Mouse (Mus musculus) liver, embryonic 14.5 days (tissue): ENCODE data around the gene Fopnl. TPM values are rescaled to one million over a fixed set of nuclear protein-coding genes. Genes with fewer than 3 reads are reported as not detected.
A peak's percentile ranks its signal among the peaks of the same experiment; 100 is the strongest.

ENCODE experiments used
- ATAC-seq: fragments of 200-750 bp; cut with Nextera tagmentation; 2 replicates; pipeline ENCODE4 v1.8.0; 2017; ENCODE audit warnings: moderate number of reproducible peaks, mild to moderate bottlenecking, moderate library complexity; ENCODE audit not compliant: insufficient read depth
- DNase-seq, 3 experiments: peaks; one replicate each; pipeline ENCODE4 v3.0.0-alpha.2; 2012 to 2013; ENCODE audit warnings: low read depth in 3 of 3, low spot score in 3 of 3
- H3K27ac ChIP-seq: fragments of 300-500 bp; sonication (generic); 2 replicates; pipeline ENCODE4 v1.5.1; 2014; ENCODE audit warnings: moderate library complexity, mild to moderate bottlenecking, control low read depth, inconsistent platforms
- H3K27me3 ChIP-seq: fragments of 300-500 bp; sonication (generic); 2 replicates; pipeline ENCODE4 v1.6.1; 2014; ENCODE audit warnings: mild to moderate bottlenecking, low read length, moderate library complexity; ENCODE audit not compliant: control insufficient read depth, insufficient read depth
- H3K36me3 ChIP-seq: fragments of 300-500 bp; sonication (generic); replicated peaks from 2 replicates; pipeline ENCODE4 v1.6.1; 2014; ENCODE audit warnings: low read depth; ENCODE audit not compliant: control insufficient read depth, insufficient read depth
- H3K4me1 ChIP-seq, 2 experiments: fragments of 200-500 bp in 1 of 2; fragments of 300-500 bp in 1 of 2; sonication (generic) in 1 of 2; replicated peaks; 2 replicates each; pipeline ENCODE4 v1.6.1; 2012 to 2014; ENCODE audit warnings: antibody characterized with exemption in 1 of 2, inconsistent platforms in 1 of 2, low read length in 1 of 2; ENCODE audit not compliant: control insufficient read depth in 2 of 2, insufficient read depth in 2 of 2
- H3K4me2 ChIP-seq: fragments of 300-500 bp; sonication (generic); 2 replicates; pipeline ENCODE4 v1.6.1; 2014; ENCODE audit warnings: low read depth, mild to moderate bottlenecking, control low read depth, moderate library complexity
- H3K4me3 ChIP-seq, 2 experiments: fragments of 200-500 bp in 1 of 2; fragments of 300-500 bp in 1 of 2; sonication (generic) in 1 of 2; 2 replicates each; pipeline ENCODE4 v1.5.1; 2012 to 2014; ENCODE audit warnings: low read depth in 2 of 2, low read length in 2 of 2, mild to moderate bottlenecking in 2 of 2, control low read depth in 1 of 2, inconsistent platforms in 1 of 2, moderate library complexity in 1 of 2; ENCODE audit not compliant: insufficient read depth in 1 of 2
- H3K9ac ChIP-seq: fragments of 300-500 bp; sonication (generic); replicated peaks from 2 replicates; pipeline ENCODE4 v1.6.1; 2014; ENCODE audit warnings: mild to moderate bottlenecking, control low read depth, moderate library complexity
- H3K9me3 ChIP-seq: fragments of 300-500 bp; sonication (generic); 2 replicates; pipeline ENCODE4 v1.6.1; 2016; ENCODE audit warnings: low read length, mixed read lengths; ENCODE audit not compliant: control insufficient read depth
- CTCF ChIP-seq: IDR thresholded peaks from 2 replicates; pipeline ENCODE4 v1.5.1; 2016; ENCODE audit warnings: antibody characterized with exemption, low read depth, control low read depth
- EP300 ChIP-seq: IDR thresholded peaks from 2 replicates; pipeline ENCODE4 v1.6.1; 2016; ENCODE audit warnings: antibody characterized with exemption, low read depth
- WGBS: fragments of 180-500 bp; shearing (Covaris S2); extraction: QIAGEN DNeasy Blood & Tissue Kit; methylation state at CpG from one replicate; pipeline ENCODE4 v1.1.7; 2014; ENCODE audit not compliant: insufficient replicate concordance; 5-methylcytosine and 5-hydroxymethylcytosine counted together
- polyA plus RNA-seq, 2 experiments: library from polyadenylated mRNA; depleted of rRNA in 1 of 2; stranded (reverse) in 1 of 2; unstranded in 1 of 2; fragments of >200 nt; fragmentation: Nextera tagmentation in 1 of 2; extraction: Ambion mirVana in 1 of 2; gene quantifications; 2 replicates each; pipeline versions ENCODE4 v1.2.1 to v1.2.3; 2012 to 2014

The Fopnl gene
- polyA plus RNA-seq, 2 experiments, result 23.7 to 66.6 TPM

- no peaks in the 10 kb centered on the region for H3K9me3 ChIP-seq
- no peak overlapping the region for H3K4me3 ChIP-seq
- no peak overlapping the region for H3K27ac ChIP-seq
- DNase-seq (no peak), ATAC-seq (no peak)
- no peaks in the 10 kb centered on the region for H3K36me3 ChIP-seq
- TF ChIP-seq CTCF, result no peak
- TF ChIP-seq EP300, result no peak
- no peaks in the 10 kb centered on the region for H3K27me3 ChIP-seq
- H3K4me1 ChIP-seq, result peaks cover 8 to 11% of the 10 kb centered on the region in 2 experiments
- no peak overlapping the region for H3K9ac ChIP-seq
- WGBS, result 33% methylated on average over 1 of the region's 1 CpGs
- H3K4me2 ChIP-seq, result no peak overlapping the region
Observed at GRCm38 (mm10) chr16:14320494-14320893, 3.3 kb upstream of the Fopnl start.

DNA sequence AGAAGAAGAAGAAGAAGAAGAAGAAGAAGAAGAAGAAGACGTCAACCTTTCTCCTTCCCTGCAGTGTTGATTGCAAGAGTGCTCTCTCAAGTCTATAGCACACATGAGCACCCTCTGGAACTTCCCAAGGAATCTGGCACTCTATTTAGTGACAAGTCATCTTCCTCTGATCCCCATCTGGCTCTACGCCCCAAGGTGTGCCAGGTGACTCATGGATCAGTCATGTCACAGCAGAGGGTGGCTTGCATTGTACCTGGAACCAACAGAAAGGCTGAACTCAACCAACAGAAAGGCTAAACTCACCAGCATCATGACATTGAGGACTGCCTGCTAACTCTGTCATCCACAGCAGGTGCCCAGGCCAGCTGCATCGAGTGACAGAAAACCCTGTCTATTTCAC lies 2.5 kb upstream of the Fopnl start:
- Histone ChIP-seq H3K27ac (no peak overlapping the region), H3K36me3 (no peaks in the 10 kb centered on the region), H3K4me1 (peaks cover 8 to 11% of the 10 kb centered on the region in 2 experiments), H3K27me3 (no peaks in the 10 kb centered on the region), H3K4me2 (no peak overlapping the region), H3K9ac (no peak overlapping the region), H3K4me3 (no peak overlapping the region), H3K9me3 (no peaks in the 10 kb centered on the region)
- ATAC-seq (no peak), DNase-seq (no peak)
- 53% methylated on average over 3 of the region's 3 CpGs for WGBS
- TF ChIP-seq CTCF (no peak), EP300 (no peak)

GRCm38 (mm10) chr16:14312914-14313313 lies 4.3 kb downstream of the Fopnl start:
- H3K27me3 ChIP-seq, result no peaks in the 10 kb centered on the region
- H3K27ac ChIP-seq, result no peak overlapping the region
- ATAC-seq (no peak), DNase-seq (no peak)
- no peaks in the 10 kb centered on the region for H3K9me3 ChIP-seq
- WGBS, result 84% methylated on average over 7 of the region's 7 CpGs
- TF ChIP-seq CTCF (no peak), EP300 (no peak)
- H3K4me1 ChIP-seq, result peaks cover 36 to 37% of the 10 kb centered on the region in 2 experiments
- H3K9ac ChIP-seq, result no peak overlapping the region
- H3K4me3 ChIP-seq, result no peak overlapping the region
- no peak overlapping the region for H3K4me2 ChIP-seq
- H3K36me3 ChIP-seq, result peaks cover 17% of the 10 kb centered on the region

DNA sequence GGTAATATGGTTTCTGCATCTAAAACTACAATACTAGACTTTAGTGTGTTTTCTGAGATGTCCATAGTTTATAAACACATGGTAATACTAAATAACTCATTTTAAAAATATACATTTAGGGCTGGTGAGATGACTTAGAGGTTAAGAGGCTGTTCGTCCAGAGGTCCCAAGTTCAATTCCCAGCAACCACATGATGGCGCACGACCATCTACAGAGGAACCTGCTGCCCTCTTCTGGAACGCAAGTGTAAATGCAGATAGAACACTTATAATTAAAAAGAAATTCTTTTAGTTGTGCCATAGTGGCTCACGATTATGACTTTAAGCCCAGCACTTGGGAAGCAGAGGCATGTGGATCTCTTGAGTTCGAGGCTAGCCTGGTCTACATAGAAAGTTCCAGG lies 5.8 kb downstream of the Fopnl start:
- H3K4me1 ChIP-seq, result peaks cover 44 to 49% of the 10 kb centered on the region in 2 experiments
- no peak overlapping the region for H3K27ac ChIP-seq
- H3K36me3 ChIP-seq, result peaks cover 17% of the 10 kb centered on the region
- no peak overlapping the region for H3K4me2 ChIP-seq
- H3K9me3 ChIP-seq, result no peaks in the 10 kb centered on the region
- H3K9ac ChIP-seq, result no peak overlapping the region
- H3K4me3 ChIP-seq, result no peak overlapping the region
- WGBS, result 29% methylated on average over 6 of the region's 6 CpGs
- TF ChIP-seq CTCF (peak; percentile 93), EP300 (no peak)
- DNase-seq (peak in 1 of 3 experiments; percentile 47), ATAC-seq (no peak)
- no peaks in the 10 kb centered on the region for H3K27me3 ChIP-seq

DNA sequence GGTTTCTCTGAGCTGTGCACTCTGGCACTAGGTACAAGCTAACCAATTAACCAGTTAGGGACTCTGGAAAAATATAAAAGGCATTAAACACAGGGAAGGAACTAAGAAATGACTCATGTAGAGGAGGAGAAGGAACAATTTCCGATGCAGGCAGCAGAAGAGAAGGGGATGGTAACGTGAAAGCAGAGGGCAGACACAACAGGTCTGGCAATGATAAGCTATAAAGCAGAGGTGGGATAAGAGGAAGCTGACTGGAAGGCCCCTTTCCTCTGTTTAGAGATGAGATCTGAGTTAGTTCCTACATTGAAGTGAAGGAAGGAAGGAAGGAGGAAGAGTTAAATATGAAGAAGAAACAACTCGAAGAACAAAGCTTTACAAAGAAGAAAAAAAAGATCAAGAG lies 7.4 kb downstream of the Fopnl start:
- ATAC-seq, result peak; percentile 57

More for the DNA sequence above, 7.4 kb downstream of the Fopnl start:
- peak in 1 of 3 experiments; percentile 41 for DNase-seq
- Histone ChIP-seq H3K27me3 (no peaks in the 10 kb centered on the region), H3K36me3 (peaks cover 24% of the 10 kb centered on the region), H3K27ac (peak overlapping the region; percentile 74), H3K9ac (peak overlapping the region; percentile 50), H3K4me3 (no peak overlapping the region), H3K4me1 (peaks cover 40 to 43% of the 10 kb centered on the region in 2 experiments), H3K4me2 (peak overlapping the region; percentile 57), H3K9me3 (no peaks in the 10 kb centered on the region)
- WGBS, result 8% methylated on average over 3 of the region's 3 CpGs
- TF ChIP-seq CTCF (no peak), EP300 (peak; percentile 59; the same call in 1 of the 2 replicates)
